Mouse (Mus musculus): ENCODE results near the gene Opcml.

DNA sequence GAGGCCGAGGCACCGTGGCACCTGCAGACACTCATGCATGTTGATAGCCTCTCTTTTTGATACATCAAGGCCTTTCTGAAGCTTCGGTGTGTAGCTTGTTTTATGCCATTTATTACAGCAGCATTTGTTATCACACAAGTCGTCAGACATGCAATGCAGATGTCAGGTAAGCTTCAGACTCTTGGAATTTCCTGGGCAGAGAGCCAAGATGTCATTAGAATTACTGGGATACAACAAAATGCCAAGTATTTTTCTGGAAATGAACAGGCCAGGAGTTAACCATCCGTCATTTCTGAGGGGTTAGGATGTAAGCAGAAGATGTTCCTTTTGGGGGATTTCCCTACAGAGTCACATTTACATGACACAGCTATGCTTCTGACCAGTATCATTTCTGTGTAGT, 237.6 kb downstream of the Opcml start:
- TF ChIP-seq CTCF (IDR thresholded peaks at IDR 0.05; ENCODE audit: low read depth, low read length) = no peak
- no peak for TF ChIP-seq TAL1 (conservative IDR thresholded peaks at IDR 0.05; ENCODE audit: low read depth, low read length)
- no peak for TF ChIP-seq POLR2AphosphoS5 (IDR thresholded peaks at IDR 0.05; ENCODE audit: insufficient replicate concordance, low read depth, low read length)
- no peak for TF ChIP-seq GATA1 (IDR thresholded peaks at IDR 0.05; ENCODE audit: borderline replicate concordance, low read length)

All from G1E (cell line).